Mouse (Mus musculus) kidney, adult 2 months (tissue): ENCODE measurements around the gene Trmt61a.

ENCODE experiments used
- CTCF ChIP-seq: fragments of 200-500 bp; conservative IDR thresholded peaks from 2 replicates; pipeline ENCODE4 v1.5.1; 2011; ENCODE audit warnings: low read depth, mild to moderate bottlenecking, control low read depth, low read length, moderate library complexity, mixed read lengths; ENCODE audit not compliant: insufficient read depth, insufficient read length
- POLR2A ChIP-seq: fragments of 200-500 bp; IDR thresholded peaks from one replicate; pipeline ENCODE4 v1.6.1; 2011; ENCODE audit warnings: low read depth, low read length, control low read depth

- TF ChIP-seq CTCF (no peak), POLR2A (no peak)
Observed at GRCm38 (mm10) chr12:111718656-111719055, 40.8 kb downstream of the Trmt61a start.
